Mouse (Mus musculus) lung, adult 2 months (tissue): ENCODE measurements around the gene Exosc3.

Experiments
- CTCF ChIP-seq: fragments of 200-500 bp; IDR thresholded peaks from 2 replicates; pipeline ENCODE4 v1.5.1; 2011; ENCODE audit warnings: mild to moderate bottlenecking, low read length, control low read depth; ENCODE audit not compliant: insufficient read depth
- POLR2A ChIP-seq: fragments of 200-500 bp; IDR thresholded peaks from 2 replicates; pipeline ENCODE4 v1.6.1; 2011; ENCODE audit warnings: low read depth, mild to moderate bottlenecking, control low read depth, low read length, borderline replicate concordance; ENCODE audit errors: extremely low read depth

DNA sequence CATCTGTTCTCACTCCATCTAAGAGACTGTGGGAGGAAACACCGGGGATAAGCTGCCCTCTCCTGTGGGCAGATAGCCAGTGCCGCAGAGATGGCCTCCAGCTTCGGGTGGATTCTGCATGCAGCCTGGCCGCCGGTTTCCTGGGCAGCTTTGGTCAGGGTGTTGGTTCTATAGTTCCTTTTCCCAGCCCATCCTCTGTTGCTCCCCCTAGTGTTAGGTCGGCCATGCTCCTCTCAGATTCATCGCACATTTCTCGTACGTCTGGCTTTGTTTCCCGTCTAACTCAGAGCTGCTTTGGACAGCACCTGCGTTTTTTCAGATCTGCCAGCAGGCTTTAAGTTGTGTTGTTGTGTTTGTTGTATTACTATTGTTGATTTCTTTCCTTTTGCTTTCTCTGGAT is 34.5 kb downstream of the Exosc3 start:
- TF ChIP-seq CTCF: peak; percentile 65
- no peak for TF ChIP-seq POLR2A
